In genomic region chr3:138463137-138463536, GRCm38 (mm10) we compare ENCODE assay signal across 7 mouse cellular contexts. TPM values are rescaled to one million over a fixed set of nuclear protein-coding genes. Genes with fewer than 3 reads are reported as not detected.
DNase-seq lines count a peak whose midpoint lies in the region; TF ChIP-seq lines count a peak whose summit lies in the region.

No protein-coding gene starts in this region.

- no peaks in the 10 kb centered on the region for H3K27me3 ChIP-seq in kidney, adult 2 months (replicated peaks; ENCODE audit: control insufficient read depth, insufficient read depth, low read length)

- no peaks in the 10 kb centered on the region; the same call in 1 of the 2 replicates for H3K4me1 ChIP-seq in cortical plate, adult 2 months (ENCODE audit: control insufficient read depth, insufficient read depth, low read length)
- H3K4me1 ChIP-seq in kidney, adult 2 months (ENCODE audit: control insufficient read depth, insufficient read depth, low read length) = peaks cover 6% of the 10 kb centered on the region

- 58% methylated on average over 2 of the region's 2 CpGs for WGBS in kidney, adult 2 months

- no peak overlapping the region for H3K27ac ChIP-seq in cortical plate, adult 2 months (ENCODE audit: insufficient read depth, low read length)
- H3K27ac ChIP-seq in kidney, adult 2 months (ENCODE audit: insufficient read depth, low read depth, low read length) = no peak overlapping the region

- H3K36me3 ChIP-seq in kidney, adult 2 months (ENCODE audit: control insufficient read depth, insufficient read depth, low read length) = peaks cover 3% of the 10 kb centered on the region

- peak; percentile 42; the same call in 1 of the 2 replicates for TF ChIP-seq CTCF in cortical plate, adult 2 months (IDR thresholded peaks at IDR 0.05; ENCODE audit: extremely low read depth, insufficient read depth, low read length)
- peak; percentile 62 for TF ChIP-seq CTCF in kidney, adult 2 months (conservative IDR thresholded peaks at IDR 0.05; ENCODE audit: insufficient read depth, insufficient read length, low read depth, low read length)

- DNase-seq in urinary bladder, postnatal 14 days (ENCODE audit: low spot score) = peak; percentile 19
- DNase-seq in urinary bladder, postnatal 10 days (ENCODE audit: low spot score) = no peak
- peak; percentile 58 for DNase-seq in kidney, adult 2 months
- peak; percentile 19 for DNase-seq in lung, postnatal 14 days
- DNase-seq in thymus, postnatal 0 days (ENCODE audit: low spot score) = peak; percentile 43
- DNase-seq in ovary, postnatal 14 days (ENCODE audit: low spot score) = no peak

- no peak for TF ChIP-seq POLR2A in cortical plate, adult 2 months (IDR thresholded peaks at IDR 0.05; ENCODE audit: extremely low read depth, insufficient read depth, low read length)
- TF ChIP-seq POLR2A in kidney, adult 2 months (IDR thresholded peaks at IDR 0.05; ENCODE audit: low read depth, low read length) = no peak

- H3K4me3 ChIP-seq in cortical plate, adult 2 months (ENCODE audit: insufficient read depth, low read length) = no peak overlapping the region
- H3K4me3 ChIP-seq in kidney, adult 2 months (ENCODE audit: insufficient read depth, low read depth, low read length) = no peak overlapping the region

RNA-seq across cellular contexts. Expression of gene Adh5, which starts 20.2 kb away (rescaled TPM):
- 64.2 and 64.3 TPM in 2 replicates for polyA plus RNA-seq in cortical plate, adult 2 months (2012; rRNA removed)
- 82.6 and 107 TPM in 2 replicates for polyA plus RNA-seq in kidney, adult 2 months (2012; rRNA removed)
- polyA plus RNA-seq in thymus, postnatal 0 days (2015; fragmentation: Nextera tagmentation; extraction: Ambion mirVana) = 201 and 206 TPM in 2 replicates

RNA-seq across cellular contexts. Expression of gene Metap1, which starts 26.2 kb away (rescaled TPM):
- polyA plus RNA-seq in cortical plate, adult 2 months (2012; rRNA removed) = 43.0 and 43.7 TPM in 2 replicates
- 19.9 and 22.6 TPM in 2 replicates for polyA plus RNA-seq in kidney, adult 2 months (2012; rRNA removed)
- 32.8 and 36.3 TPM in 2 replicates for polyA plus RNA-seq in thymus, postnatal 0 days (2015; fragmentation: Nextera tagmentation; extraction: Ambion mirVana)

RNA-seq across cellular contexts. Expression of gene Adh4, which starts 47.9 kb away (rescaled TPM):
- polyA plus RNA-seq in cortical plate, adult 2 months (2012; rRNA removed) = not detected in 2 replicates
- polyA plus RNA-seq in kidney, adult 2 months (2012; rRNA removed) = 0.08 and 0.31 TPM in 2 replicates
- polyA plus RNA-seq in thymus, postnatal 0 days (2015; fragmentation: Nextera tagmentation; extraction: Ambion mirVana) = not detected in 2 replicates

Comparison
In these comparisons a context has a peak if more than half of its experiments do, and no peak if none do; other contexts are left out.
1. DNase-seq: peak in urinary bladder, postnatal 14 days (single experiment), kidney, adult 2 months (single experiment), lung, postnatal 14 days (single experiment) and thymus, postnatal 0 days (single experiment); none in urinary bladder, postnatal 10 days (single experiment) and ovary, postnatal 14 days (single experiment).